Mouse (Mus musculus) 416B (cell line): Measurements from ENCODE around the gene Gm17521.
"Not testable (repeated sequence)": the region's sequence is repeated elsewhere in the genome, so short reads cannot be mapped to it uniquely, and the experiment has no call there.

Source experiments
- DNase-seq: peaks from one replicate; pipeline ENCODE4 v3.0.0; 2011; ENCODE audit warnings: low read depth

Gene Gm17521

DNA sequence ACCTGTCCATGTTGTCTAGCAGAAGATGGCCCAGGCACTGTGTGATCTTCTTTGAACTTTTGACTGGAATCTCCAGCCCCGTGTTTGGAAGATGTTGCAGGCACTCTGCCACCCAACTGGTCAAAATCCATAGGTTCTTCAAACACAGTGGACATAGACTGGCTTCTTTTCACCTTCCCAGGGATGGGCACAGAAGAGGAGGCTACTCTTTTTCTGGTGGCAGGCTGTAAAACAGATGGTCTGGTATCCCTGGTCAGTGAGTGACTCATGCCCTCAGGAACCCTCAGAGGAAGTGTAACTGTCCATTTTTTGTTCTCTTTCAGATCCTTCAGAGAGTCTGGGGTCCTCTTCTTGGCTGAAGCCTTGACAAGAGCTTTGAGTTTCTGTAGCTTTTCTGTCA is at the start of gene Gm17521:
Gene Gm17521 (minus strand): TSS at position 101 of the 400 bp plus-strand sequence.
- DNase-seq, result not testable (repeated sequence)

DNA sequence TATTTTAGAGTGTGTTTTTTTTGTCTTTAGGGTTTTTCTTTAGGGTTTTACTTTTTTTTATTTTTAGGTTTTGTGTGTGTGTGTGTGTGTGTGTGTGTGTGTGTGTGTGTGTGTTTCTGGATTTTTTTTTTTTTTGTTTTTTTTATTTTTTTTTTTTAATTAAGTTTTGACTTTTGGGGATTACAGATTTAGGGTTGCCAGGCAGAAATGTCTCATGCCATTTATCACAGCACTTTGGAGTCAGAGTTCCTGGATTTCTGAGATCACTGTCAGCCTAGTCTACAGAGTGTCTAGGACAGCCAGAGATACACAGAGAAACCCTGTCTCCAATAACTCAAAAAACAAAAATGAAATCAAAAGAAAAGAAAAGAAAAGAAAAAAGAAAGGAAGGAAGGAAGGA is 14.5 kb upstream of the Gm17521 start:
- no peak for DNase-seq

DNA sequence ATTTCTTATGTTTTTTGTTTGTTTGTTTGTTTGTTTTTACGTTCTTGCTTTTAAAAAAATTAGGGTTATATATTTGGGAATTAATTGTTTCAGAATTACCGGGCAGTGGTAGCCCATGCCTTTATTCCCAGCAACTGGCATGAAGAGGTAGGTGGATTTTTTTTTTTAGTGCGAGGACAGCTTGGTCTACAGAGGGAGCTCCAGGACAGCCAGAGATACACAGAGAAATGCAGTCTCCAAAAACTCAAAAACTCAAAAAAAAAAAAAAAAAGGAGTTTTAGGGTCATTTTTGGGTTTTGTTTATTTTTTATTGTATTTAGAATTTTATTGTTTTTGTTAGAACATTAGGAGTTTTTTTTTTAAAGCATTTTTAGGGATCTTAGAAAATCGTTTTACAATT is 14.0 kb upstream of the Gm17521 start:
- DNase-seq, result peak; percentile 59
